Mouse (Mus musculus): ENCODE measurements at regions not wholly inside any gene's neighbourhood (a gene's known extent, or its start where the extent isn't known, plus 50 kb on each side); places are given as distances from the start of the nearest gene placed in this dataset.

DNA sequence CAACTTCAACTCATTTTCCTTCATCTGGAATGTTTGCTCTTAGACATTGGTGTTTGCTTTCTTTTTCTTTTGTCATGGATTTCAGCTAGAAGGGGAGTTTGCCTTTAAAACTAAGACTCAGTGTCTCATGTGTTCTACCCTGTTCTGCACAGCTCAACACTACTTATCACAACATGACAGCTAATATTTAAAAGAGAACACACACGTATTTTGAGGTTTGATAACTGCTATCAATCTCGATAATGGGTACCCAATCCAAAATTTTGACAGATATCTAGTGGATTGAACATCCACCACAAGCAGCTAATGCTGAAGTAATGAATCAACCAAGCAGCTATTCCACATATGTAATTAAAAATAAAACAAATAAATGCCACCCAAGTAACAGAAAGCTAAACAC is 61.2 kb upstream of the 1700008P02Rik start:
- TF ChIP-seq CTCF (IDR thresholded peaks at IDR 0.05; ENCODE audit: insufficient read depth, low read depth, low read length) (no peak), POLR2A (IDR thresholded peaks at IDR 0.05; ENCODE audit: insufficient read depth, low read depth, low read length) (no peak)
